Mouse (Mus musculus) cerebellum, adult 8-10 months (tissue): ENCODE measurements around the gene Ssbp2.

Experiments
- DNase-seq: peaks from one replicate; pipeline ENCODE4 v3.0.0; 2022

Ssbp2 gene

GRCm38 (mm10) chr13:91636814-91637213 is 176.7 kb downstream of the Ssbp2 start:
- DNase-seq: peak; percentile 81

- no peak for DNase-seq
Observed at GRCm38 (mm10) chr13:91638836-91639235, 178.8 kb downstream of the Ssbp2 start.

- no peak for DNase-seq
Observed at GRCm38 (mm10) chr13:91640219-91640618, 180.1 kb downstream of the Ssbp2 start.

GRCm38 (mm10) chr13:91648240-91648639 is 188.2 kb downstream of the Ssbp2 start:
- DNase-seq: peak; percentile 39

GRCm38 (mm10) chr13:91649926-91650325 is 189.8 kb downstream of the Ssbp2 start:
- no peak for DNase-seq

GRCm38 (mm10) chr13:91661068-91661795 is 201.1 kb downstream of the Ssbp2 start:
- no peak for DNase-seq

- no peak for DNase-seq
Observed at GRCm38 (mm10) chr13:91662751-91663150, 202.7 kb downstream of the Ssbp2 start.

- DNase-seq: no peak
Observed at GRCm38 (mm10) chr13:91673241-91673640, 213.2 kb downstream of the Ssbp2 start.

GRCm38 (mm10) chr13:91680764-91681437 is 220.8 kb downstream of the Ssbp2 start:
- no peak for DNase-seq

- DNase-seq: no peak
Observed at GRCm38 (mm10) chr13:91681474-91681873, 221.4 kb downstream of the Ssbp2 start.

- DNase-seq: no peak
Observed at GRCm38 (mm10) chr13:91690118-91690517, 230.0 kb downstream of the Ssbp2 start.

- DNase-seq: no peak
Observed at GRCm38 (mm10) chr13:91693615-91694014, 233.5 kb downstream of the Ssbp2 start.

- no peak for DNase-seq
Observed at GRCm38 (mm10) chr13:91695406-91695805, 235.3 kb downstream of the Ssbp2 start.

GRCm38 (mm10) chr13:91696109-91696645 is 236.1 kb downstream of the Ssbp2 start:
- DNase-seq: no peak

GRCm38 (mm10) chr13:91697011-91697410 is 236.9 kb downstream of the Ssbp2 start:
- peak; percentile 23 for DNase-seq

GRCm38 (mm10) chr13:91702337-91702736 is 242.3 kb downstream of the Ssbp2 start:
- no peak for DNase-seq

- DNase-seq: no peak
Observed at GRCm38 (mm10) chr13:91719487-91719886, 259.4 kb downstream of the Ssbp2 start.

GRCm38 (mm10) chr13:91723108-91723735 is 263.1 kb downstream of the Ssbp2 start:
- no peak for DNase-seq

- DNase-seq: no peak
Observed at GRCm38 (mm10) chr13:91723736-91724119, 263.6 kb downstream of the Ssbp2 start.

- DNase-seq: no peak
Observed at GRCm38 (mm10) chr13:91724211-91724610, 264.1 kb downstream of the Ssbp2 start.

GRCm38 (mm10) chr13:91725130-91725529 is 265.0 kb downstream of the Ssbp2 start:
- no peak for DNase-seq

GRCm38 (mm10) chr13:91727899-91728298 is 267.8 kb downstream of the Ssbp2 start:
- DNase-seq: no peak

GRCm38 (mm10) chr13:91737191-91737590 is 277.1 kb downstream of the Ssbp2 start:
- DNase-seq: no peak

GRCm38 (mm10) chr13:91740851-91741250 is 280.8 kb downstream of the Ssbp2 start:
- no peak for DNase-seq
